Mouse (Mus musculus) CH12.LX (cell line): ENCODE measurements around the gene Ttyh3. TPM values are rescaled to one million over a fixed set of nuclear protein-coding genes. Genes with fewer than 3 reads are reported as not detected.

Experiments used
- DNase-seq: peaks from one replicate; pipeline ENCODE4 v3.0.0-alpha.2; 2013; ENCODE audit errors: extremely low read depth
- H3K27ac ChIP-seq: 2 replicates; pipeline ENCODE4 v1.5.1; 2012; ENCODE audit warnings: low read depth, mild to moderate bottlenecking, control low read depth, moderate library complexity; ENCODE audit not compliant: insufficient read depth
- H3K27me3 ChIP-seq: replicated peaks from 2 replicates; pipeline ENCODE3; 2012; ENCODE audit warnings: inconsistent platforms
- H3K36me3 ChIP-seq, 2 experiments: replicated peaks in 1 of 2; 2 replicates each; pipeline versions ENCODE3 to v1.6.1; 2012; ENCODE audit warnings: inconsistent platforms in 1 of 2, low read length in 1 of 2, mild to moderate bottlenecking in 1 of 2, mixed read lengths in 1 of 2, moderate library complexity in 1 of 2; ENCODE audit not compliant: control insufficient read depth in 1 of 2, insufficient read depth in 1 of 2
- H3K4me1 ChIP-seq, 2 experiments: 2 replicates each; pipeline ENCODE4 v1.6.1; 2012; ENCODE audit warnings: inconsistent platforms in 1 of 2, moderate library complexity in 1 of 2; ENCODE audit not compliant: insufficient read depth in 2 of 2, control insufficient read depth in 1 of 2
- H3K4me2 ChIP-seq: 2 replicates; pipeline ENCODE4 v1.6.1; 2012; ENCODE audit warnings: low read depth, mild to moderate bottlenecking, control low read depth; ENCODE audit not compliant: poor library complexity, insufficient read depth, severe bottlenecking
- H3K4me3 ChIP-seq, 3 experiments: fragments of 150-350 bp in 1 of 3; sonication (generic) in 1 of 3; replicated peaks in 1 of 3; 2 replicates each; pipeline versions ENCODE3 to v1.5.1; 2011 to 2012; ENCODE audit warnings: low read depth in 2 of 3, low read length in 2 of 3, mild to moderate bottlenecking in 2 of 3, moderate library complexity in 2 of 3, control low read depth in 1 of 3, improper control_type of control experiment in 1 of 3, inconsistent platforms in 1 of 3, mixed read lengths in 1 of 3; ENCODE audit not compliant: poor library complexity in 1 of 3
- H3K79me2 ChIP-seq: replicated peaks from 2 replicates; pipeline ENCODE4 v1.6.1; 2012; ENCODE audit warnings: mild to moderate bottlenecking, moderate library complexity; ENCODE audit not compliant: control insufficient read depth, poor library complexity, insufficient read depth, severe bottlenecking; ENCODE audit errors: extremely low read depth
- H3K9ac ChIP-seq: 2 replicates; pipeline ENCODE4 v1.6.1; 2012; ENCODE audit warnings: low read depth, mild to moderate bottlenecking, control low read depth, moderate library complexity; ENCODE audit not compliant: insufficient read depth
- H3K9me3 ChIP-seq: replicated peaks from 2 replicates; pipeline ENCODE3; 2012; ENCODE audit warnings: low read length, inconsistent platforms, mixed read lengths
- BHLHE40 ChIP-seq: IDR thresholded peaks from 2 replicates; pipeline ENCODE4 v1.6.1; 2011; ENCODE audit warnings: mild to moderate bottlenecking, low read depth, low read length, improper control_type of control experiment
- CHD2 ChIP-seq: IDR thresholded peaks from 2 replicates; pipeline ENCODE4 v1.6.1; 2011; ENCODE audit warnings: low read length, improper control_type of control experiment
- ELF1 ChIP-seq: IDR thresholded peaks from 2 replicates; pipeline ENCODE4 v1.6.1; 2014; ENCODE audit warnings: low read depth, mild to moderate bottlenecking, inconsistent platforms, low read length, improper control_type of control experiment
- EP300 ChIP-seq: IDR thresholded peaks from 2 replicates; pipeline ENCODE4 v1.6.1; 2011; ENCODE audit warnings: low read length, improper control_type of control experiment
- ETS1 ChIP-seq: conservative IDR thresholded peaks from 2 replicates; pipeline ENCODE4 v1.6.1; 2012; ENCODE audit warnings: low read depth, mild to moderate bottlenecking, inconsistent platforms, low read length, improper control_type of control experiment, moderate library complexity
- JUND ChIP-seq: conservative IDR thresholded peaks from 2 replicates; pipeline ENCODE4 v1.6.1; 2011; ENCODE audit warnings: low read depth, low read length, improper control_type of control experiment
- MAFK ChIP-seq: IDR thresholded peaks from 2 replicates; pipeline ENCODE4 v1.6.1; 2011; ENCODE audit warnings: low read length, improper control_type of control experiment; ENCODE audit not compliant: insufficient replicate concordance
- MAX ChIP-seq: IDR thresholded peaks from 2 replicates; pipeline ENCODE4 v1.6.1; 2011; ENCODE audit warnings: low read length, improper control_type of control experiment
- MAZ ChIP-seq: IDR thresholded peaks from 2 replicates; pipeline ENCODE4 v1.6.1; 2012; ENCODE audit warnings: low read depth, mild to moderate bottlenecking, inconsistent platforms, low read length, improper control_type of control experiment, moderate library complexity
- MEF2A ChIP-seq: IDR thresholded peaks from 2 replicates; pipeline ENCODE4 v1.6.1; 2014; ENCODE audit warnings: low read depth, mild to moderate bottlenecking, inconsistent platforms, low read length, improper control_type of control experiment, borderline replicate concordance
- MYC ChIP-seq: IDR thresholded peaks from 2 replicates; pipeline ENCODE4 v1.6.1; 2011; ENCODE audit warnings: low read depth, mild to moderate bottlenecking, improper control_type of control experiment, low read length
- NELFE ChIP-seq: IDR thresholded peaks from 2 replicates; pipeline ENCODE4 v1.6.1; 2011; ENCODE audit warnings: low read depth, low read length, improper control_type of control experiment
- NRF1 ChIP-seq: IDR thresholded peaks from 2 replicates; pipeline ENCODE4 v1.6.1; 2014; ENCODE audit warnings: low read depth, mild to moderate bottlenecking, inconsistent platforms, low read length, improper control_type of control experiment, moderate library complexity
- POLR2A ChIP-seq: IDR thresholded peaks from 2 replicates; pipeline ENCODE4 v1.6.1; 2011; ENCODE audit warnings: low read depth, mild to moderate bottlenecking, improper control_type of control experiment, low read length
- TCF12 ChIP-seq: IDR thresholded peaks from 2 replicates; pipeline ENCODE4 v1.6.1; 2014; ENCODE audit warnings: low read depth, mild to moderate bottlenecking, inconsistent platforms, low read length, improper control_type of control experiment
- UBTF ChIP-seq: IDR thresholded peaks from 2 replicates; pipeline ENCODE4 v1.6.1; 2012; ENCODE audit warnings: low read depth, mild to moderate bottlenecking, inconsistent platforms, low read length, improper control_type of control experiment, moderate library complexity
- USF1 ChIP-seq: IDR thresholded peaks from 2 replicates; pipeline ENCODE4 v1.6.1; 2014; ENCODE audit warnings: low read depth, mild to moderate bottlenecking, inconsistent platforms, low read length, improper control_type of control experiment
- USF2 ChIP-seq: conservative IDR thresholded peaks from 2 replicates; pipeline ENCODE4 v1.6.1; 2011; ENCODE audit warnings: low read depth, low read length, improper control_type of control experiment
- ZC3H11A ChIP-seq: IDR thresholded peaks from 2 replicates; pipeline ENCODE4 v1.6.1; 2012; ENCODE audit warnings: low read depth, mild to moderate bottlenecking, inconsistent platforms, low read length, improper control_type of control experiment
- ZKSCAN1 ChIP-seq: IDR thresholded peaks from 2 replicates; pipeline ENCODE4 v1.6.1; 2012; ENCODE audit warnings: low read depth, inconsistent platforms, low read length, improper control_type of control experiment, borderline replicate concordance
- ZNF384 ChIP-seq: IDR thresholded peaks from 2 replicates; pipeline ENCODE4 v1.6.1; 2012; ENCODE audit warnings: low read depth, low read length, improper control_type of control experiment, inconsistent platforms
- dilution Hi-C: fragments of 300-500 bp; cut with MboI; formaldehyde crosslinking; loops from 2 replicates; pipeline ENCODE4 v1.14.3; 2020; ENCODE audit warnings: low sequenced_read_pairs; ENCODE audit not compliant: extremely low pct_unique_long_range_greater_than_20kb, extremely low pct_ligation_motif_present
- in situ Hi-C: fragments of 300-500 bp; cut with MboI; formaldehyde crosslinking; loops from 3 replicates; pipeline ENCODE4 v1.14.3; 2019; ENCODE audit warnings: low sequenced_read_pairs, low pct_ligation_motif_present, low pct_unique_long_range_greater_than_20kb, mixed read lengths
- polyA plus RNA-seq: library from polyadenylated mRNA; unstranded; fragments of >175 nt; gene quantifications from 2 replicates; pipeline ENCODE4 v1.2.1, GENCODE M21; 2012; ENCODE audit warnings: low read depth; ENCODE audit not compliant: insufficient read length
- total RNA-seq, 2 experiments: library from RNA; depleted of rRNA; stranded (reverse); fragments of 300-350 nt in 1 of 2; fragments of >200 nt in 1 of 2; gene quantifications; 2 replicates each; pipeline ENCODE4 v1.2.3; 2012 to 2014

Gene Ttyh3
- total and polyA plus RNA-seq, 3 experiments = 0.31 to 6.3 (median 1.4) TPM

DNA sequence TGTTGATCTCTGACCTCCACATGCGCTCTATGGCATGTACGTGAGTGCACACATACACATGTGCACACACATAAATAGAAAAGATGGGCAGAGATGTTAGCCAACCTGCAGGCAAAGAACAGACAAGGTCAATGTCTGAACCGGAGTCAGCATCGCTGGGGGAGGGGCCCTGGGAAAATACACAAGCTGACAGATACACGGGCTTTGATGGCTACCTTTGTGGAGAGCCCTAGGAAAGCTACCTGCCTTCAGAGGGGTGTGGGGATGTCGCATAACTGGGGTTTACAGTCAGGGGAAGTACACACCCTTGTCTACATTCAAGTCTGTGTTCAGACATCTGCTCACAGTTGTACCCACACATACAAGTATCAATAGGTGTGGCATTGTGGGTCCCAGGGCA is 10.3 kb downstream of the Ttyh3 start:
- H3K9ac ChIP-seq = no peak overlapping the region
- H3K9me3 ChIP-seq = no peaks in the 10 kb centered on the region
- no peaks in the 10 kb centered on the region for H3K27me3 ChIP-seq
- no peak overlapping the region for H3K4me2 ChIP-seq
- TF ChIP-seq POLR2A (no peak), MAFK (no peak), JUND (no peak), USF1 (no peak), MAZ (no peak), ZKSCAN1 (no peak), NRF1 (no peak), NELFE (no peak), MYC (no peak), ZNF384 (no peak), USF2 (no peak)
- H3K79me2 ChIP-seq = no peaks in the 10 kb centered on the region
- no peak overlapping the region for H3K27ac ChIP-seq
- DNase-seq = no peak
- H3K4me3 ChIP-seq = no peak overlapping the region
- in situ Hi-C loops = no loop called here
- peaks cover 10 to 34% of the 10 kb centered on the region in 2 experiments for H3K4me1 ChIP-seq
- dilution Hi-C loops = no loop called here
- H3K36me3 ChIP-seq = peaks cover 0 to 9% of the 10 kb centered on the region in 2 experiments

DNA sequence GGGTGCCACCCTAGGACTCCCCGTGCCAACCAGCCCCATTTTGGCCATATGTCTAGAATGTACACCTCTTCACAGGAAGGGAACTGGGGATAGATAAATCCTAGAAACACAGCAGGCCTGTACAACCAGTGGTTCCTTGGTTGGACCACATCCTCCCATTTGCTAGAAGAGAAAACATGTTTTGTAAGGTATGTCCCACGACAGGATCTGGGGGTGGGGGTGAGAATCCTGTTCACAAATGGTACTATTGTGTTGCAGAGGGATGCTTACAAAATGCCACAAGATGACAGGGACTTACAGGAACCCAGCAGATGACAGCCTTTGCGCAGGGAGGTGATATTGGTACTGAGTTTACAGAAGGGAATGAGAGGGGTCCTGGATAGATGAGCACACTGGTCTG is 10.8 kb downstream of the Ttyh3 start:
- no peaks in the 10 kb centered on the region for H3K79me2 ChIP-seq
- H3K4me2 ChIP-seq = no peak overlapping the region
- no peak for TF ChIP-seq BHLHE40
- TF ChIP-seq, all 38 proteins: peak for 0
- in situ Hi-C loops (no loop called here), dilution Hi-C loops (no loop called here)
- DNase-seq = no peak
- H3K9me3 ChIP-seq = no peaks in the 10 kb centered on the region
- H3K4me3 ChIP-seq = no peak overlapping the region
- H3K27me3 ChIP-seq = no peaks in the 10 kb centered on the region
- H3K36me3 ChIP-seq = peaks cover 0 to 11% of the 10 kb centered on the region in 2 experiments
- no peak overlapping the region for H3K27ac ChIP-seq
- H3K9ac ChIP-seq = no peak overlapping the region
- H3K4me1 ChIP-seq = peaks cover 10 to 37% of the 10 kb centered on the region in 2 experiments

DNA sequence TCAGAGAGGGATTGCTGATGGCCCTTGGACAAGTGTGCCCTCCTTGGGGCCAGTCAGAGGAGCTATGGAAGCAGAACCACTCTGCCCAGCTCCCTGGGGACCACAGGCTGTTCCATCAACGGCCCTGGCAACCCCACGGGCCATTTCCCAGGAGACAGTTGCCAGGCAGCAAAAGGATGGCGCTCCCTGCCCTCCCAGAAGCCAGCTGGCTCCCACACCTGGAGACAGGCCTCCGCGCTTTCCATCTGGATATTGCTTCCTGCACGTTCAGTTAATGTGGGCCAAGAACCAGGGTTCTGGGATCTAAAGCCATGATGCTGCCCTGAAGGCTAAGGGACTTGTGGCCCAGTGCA is 11.8 kb downstream of the Ttyh3 start:
- dilution Hi-C loops = no loop called here

More for the DNA sequence above, 11.8 kb downstream of the Ttyh3 start:
- Histone ChIP-seq H3K27me3 (no peaks in the 10 kb centered on the region), H3K4me3 (no peak overlapping the region), H3K4me1 (peaks cover 5 to 39% of the 10 kb centered on the region in 2 experiments), H3K36me3 (peaks cover 0 to 14% of the 10 kb centered on the region in 2 experiments), H3K9me3 (no peaks in the 10 kb centered on the region), H3K79me2 (no peaks in the 10 kb centered on the region), H3K27ac (no peak overlapping the region), H3K4me2 (no peak overlapping the region), H3K9ac (no peak overlapping the region)
- no peak for DNase-seq
- in situ Hi-C loops = no loop called here
- TF ChIP-seq USF1 (no peak), ETS1 (no peak), MAZ (no peak), ZC3H11A (no peak), CHD2 (no peak), ELF1 (no peak), MEF2A (no peak), USF2 (no peak), NELFE (no peak), POLR2A (no peak), BHLHE40 (no peak), TCF12 (no peak), UBTF (no peak), MAX (no peak), EP300 (no peak), NRF1 (no peak)
